Mouse (Mus musculus): Measurements from ENCODE around the gene Lyg2.
A peak's percentile ranks its signal among the peaks of the same experiment; 100 is the strongest.

The Lyg2 gene

GRCm38 (mm10) chr1:37877736-37878460 lies 38.4 kb downstream of the Lyg2 start:
- no peak for DNase-seq

- no peak for DNase-seq
These were observed 43.1 kb downstream of the Lyg2 start for GRCm38 (mm10) chr1:37873157-37873556.

- DNase-seq, result peak; percentile 80
These were observed 43.9 kb downstream of the Lyg2 start for GRCm38 (mm10) chr1:37872131-37873067.

GRCm38 (mm10) chr1:37871704-37872103 lies 44.6 kb downstream of the Lyg2 start, which contains the start of gene Lipt1:
Lipt1 (plus strand) TSS chr1:37871738.
- DNase-seq, result no peak

GRCm38 (mm10) chr1:37869362-37869761 lies 46.9 kb downstream of the Lyg2 start:
- no peak for DNase-seq

- peak; percentile 5 for DNase-seq
These were observed 47.7 kb downstream of the Lyg2 start for GRCm38 (mm10) chr1:37868640-37869039.

- no peak for DNase-seq
These were observed 48.5 kb downstream of the Lyg2 start for GRCm38 (mm10) chr1:37867684-37868322.

GRCm38 (mm10) chr1:37867056-37867455 lies 49.2 kb downstream of the Lyg2 start:
- peak; percentile 59 for DNase-seq

GRCm38 (mm10) chr1:37866286-37866685 lies 50.0 kb downstream of the Lyg2 start, which contains the start of gene Tsga10:
Tsga10 (minus strand) TSS chr1:37866429.
- no peak for DNase-seq

GRCm38 (mm10) chr1:37865401-37866215 lies 50.7 kb downstream of the Lyg2 start:
- DNase-seq, result no peak

GRCm38 (mm10) chr1:37864511-37865400 lies 51.5 kb downstream of the Lyg2 start:
- peak; percentile 99 for DNase-seq
